Mouse (Mus musculus) neural tube, embryonic 13.5 days (tissue): ENCODE results near the gene Snx33. TPM values are rescaled to one million over a fixed set of nuclear protein-coding genes. Genes with fewer than 3 reads are reported as not detected.
A peak's percentile ranks its signal among the peaks of the same experiment; 100 is the strongest.
"Not testable (repeated sequence)": the region's sequence is repeated elsewhere in the genome, so short reads cannot be mapped to it uniquely, and the experiment has no call there.

Experiments
- ATAC-seq: fragments of 200-750 bp; cut with Nextera tagmentation; 2 replicates; pipeline ENCODE4 v1.8.0; 2017; ENCODE audit warnings: low read depth, mild to moderate bottlenecking, moderate TSS enrichment, moderate library complexity
- H3K27ac ChIP-seq: fragments of 300-500 bp; sonication (generic); replicated peaks from 2 replicates; pipeline ENCODE4 v1.5.1; 2015; ENCODE audit warnings: moderate library complexity, mild to moderate bottlenecking, inconsistent platforms
- H3K27me3 ChIP-seq: fragments of 300-500 bp; sonication (generic); 2 replicates; pipeline ENCODE4 v1.6.1; 2015; ENCODE audit warnings: mild to moderate bottlenecking, inconsistent platforms
- H3K36me3 ChIP-seq: fragments of 300-500 bp; sonication (generic); 2 replicates; pipeline ENCODE4 v1.6.1; 2015; ENCODE audit warnings: mild to moderate bottlenecking, inconsistent platforms
- H3K4me1 ChIP-seq: fragments of 300-500 bp; sonication (generic); replicated peaks from 2 replicates; pipeline ENCODE4 v1.6.1; 2015; ENCODE audit warnings: inconsistent platforms
- H3K4me2 ChIP-seq: fragments of 300-500 bp; sonication (generic); 2 replicates; pipeline ENCODE4 v1.6.1; 2015; ENCODE audit warnings: inconsistent platforms, mild to moderate bottlenecking, moderate library complexity
- H3K4me3 ChIP-seq: fragments of 300-500 bp; sonication (generic); 2 replicates; pipeline ENCODE4 v1.5.1; 2015; ENCODE audit warnings: mild to moderate bottlenecking, inconsistent platforms
- H3K9ac ChIP-seq: fragments of 300-500 bp; sonication (generic); 2 replicates; pipeline ENCODE4 v1.6.1; 2015; ENCODE audit warnings: moderate library complexity, mild to moderate bottlenecking, inconsistent platforms
- H3K9me3 ChIP-seq: fragments of 300-500 bp; sonication (generic); 2 replicates; pipeline ENCODE4 v1.6.1; 2016; ENCODE audit warnings: inconsistent platforms
- WGBS: fragments of 180-500 bp; shearing (Covaris S2); methylation state at CpG from one replicate; pipeline ENCODE4 v1.1.7; 2015; 5-methylcytosine and 5-hydroxymethylcytosine counted together
- polyA plus RNA-seq: library from polyadenylated mRNA; unstranded; fragments of >200 nt; fragmentation: Nextera tagmentation; extraction: Ambion mirVana; gene quantifications from 2 replicates; pipeline ENCODE4 v1.2.1, GENCODE M21; 2015

Gene Snx33
- polyA plus RNA-seq, 1 experiment from 2014 or later, result 2.9 TPM

DNA sequence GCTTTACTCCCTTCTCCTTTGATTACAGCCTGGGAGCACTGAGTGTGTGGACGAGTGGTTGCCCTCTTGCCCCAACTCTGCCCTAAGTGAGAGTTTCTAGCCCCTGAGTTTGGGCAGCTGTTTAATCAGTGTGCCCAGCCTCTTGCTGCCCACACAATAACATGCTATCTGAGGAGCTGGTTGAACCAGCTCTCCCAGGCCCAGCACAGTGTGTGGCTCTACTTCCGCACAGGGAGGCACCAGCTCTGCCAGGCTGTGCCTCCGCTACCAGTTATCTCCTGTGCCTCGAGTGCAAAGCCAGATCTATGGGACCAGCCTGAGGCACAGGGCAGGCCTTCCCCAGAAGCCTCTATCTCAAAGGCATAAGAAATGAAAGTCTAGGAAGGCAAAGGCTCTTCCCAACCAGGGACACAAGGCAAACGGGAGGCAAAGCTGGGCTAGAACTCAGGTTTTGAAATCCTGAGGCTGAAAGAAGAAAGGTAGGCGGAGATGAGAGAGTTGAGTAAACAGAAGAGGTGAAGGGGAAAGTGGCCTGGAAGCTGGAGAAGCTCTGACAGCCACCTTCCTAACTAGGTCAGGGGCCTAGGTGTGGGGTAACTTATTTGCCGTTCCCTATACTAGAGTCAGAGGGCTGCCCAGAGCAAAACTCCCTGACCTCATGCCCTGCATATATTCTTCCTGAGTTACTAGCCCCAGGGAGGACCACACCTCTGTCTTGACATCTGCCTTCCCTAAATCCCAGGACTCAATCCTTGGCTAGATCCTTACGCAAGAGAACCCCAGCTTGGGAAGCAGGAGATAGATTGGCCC, 4.1 kb downstream of the Snx33 start:
- Histone ChIP-seq H3K27ac (no peak overlapping the region), H3K27me3 (peaks cover 6% of the 10 kb centered on the region; the same call in 1 of the 2 replicates), H3K9me3 (no peaks in the 10 kb centered on the region; the same call in 1 of the 2 replicates), H3K4me1 (peaks cover 55% of the 10 kb centered on the region), H3K36me3 (peaks cover 10% of the 10 kb centered on the region; the same call in 1 of the 2 replicates), H3K4me3 (peak overlapping the region; percentile 13), H3K9ac (peak overlapping the region; percentile 49), H3K4me2 (peak overlapping the region; percentile 85)
- no peak for ATAC-seq
- WGBS, result 74% methylated on average over 8 of the region's 8 CpGs

DNA sequence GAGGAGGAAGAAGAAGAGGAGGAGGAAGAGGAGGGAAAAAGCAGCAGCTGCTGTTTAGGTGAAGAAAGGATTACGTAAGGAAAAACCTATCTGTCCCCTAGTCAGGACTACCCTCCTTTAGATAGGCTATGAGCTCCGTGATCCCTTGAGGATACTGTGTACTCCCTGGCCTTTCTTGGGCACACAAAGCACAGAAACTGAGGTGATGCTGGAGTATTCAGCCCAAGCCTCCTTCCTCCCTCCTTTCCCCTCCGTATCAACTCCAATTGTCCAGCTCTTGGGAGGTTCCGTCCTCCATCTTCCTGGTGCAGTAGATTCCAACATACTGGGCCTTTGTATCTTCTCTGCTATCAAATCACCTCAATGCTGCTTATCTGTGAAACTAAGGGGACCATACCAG, 5.4 kb downstream of the Snx33 start:
- ATAC-seq, result no peak
- Histone ChIP-seq H3K4me3 (no peak overlapping the region), H3K4me2 (peak overlapping the region; percentile 85; the same call in 1 of the 2 replicates), H3K36me3 (peaks cover 18% of the 10 kb centered on the region; the same call in 1 of the 2 replicates), H3K9ac (no peak overlapping the region), H3K9me3 (no peaks in the 10 kb centered on the region; the same call in 1 of the 2 replicates), H3K4me1 (peaks cover 46% of the 10 kb centered on the region), H3K27ac (no peak overlapping the region), H3K27me3 (no peaks in the 10 kb centered on the region)
- 96% methylated on average over 4 of the region's 4 CpGs for WGBS

DNA sequence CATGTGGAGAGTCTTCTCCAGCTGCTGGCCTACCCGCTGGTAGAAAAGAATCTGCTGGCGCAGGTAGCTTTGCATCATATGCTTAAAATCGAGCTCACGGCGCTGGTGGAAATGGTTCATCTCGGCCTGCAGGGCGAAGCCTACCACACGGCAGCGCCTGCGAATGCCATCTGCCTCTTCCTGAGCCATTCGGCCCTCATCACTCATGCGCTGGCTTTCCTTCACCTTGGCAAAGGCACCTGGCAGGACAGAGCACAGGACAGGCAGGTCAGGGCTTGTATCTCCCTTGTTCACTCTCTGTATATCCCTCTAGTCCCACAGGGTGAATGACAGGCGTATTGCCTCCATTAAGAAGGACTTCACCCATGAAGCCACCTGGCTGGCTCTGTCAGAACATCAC, 9.7 kb downstream of the Snx33 start:
- H3K27ac ChIP-seq, result no peak overlapping the region
- peaks cover 5% of the 10 kb centered on the region for H3K4me1 ChIP-seq
- no peak for ATAC-seq
- H3K9ac ChIP-seq, result no peak overlapping the region
- H3K9me3 ChIP-seq, result no peaks in the 10 kb centered on the region; the same call in 1 of the 2 replicates
- WGBS, result 97% methylated on average over 13 of the region's 13 CpGs
- no peak overlapping the region for H3K4me3 ChIP-seq
- peaks cover 21% of the 10 kb centered on the region; the same call in 1 of the 2 replicates for H3K36me3 ChIP-seq
- no peaks in the 10 kb centered on the region for H3K27me3 ChIP-seq
- H3K4me2 ChIP-seq, result no peak overlapping the region

DNA sequence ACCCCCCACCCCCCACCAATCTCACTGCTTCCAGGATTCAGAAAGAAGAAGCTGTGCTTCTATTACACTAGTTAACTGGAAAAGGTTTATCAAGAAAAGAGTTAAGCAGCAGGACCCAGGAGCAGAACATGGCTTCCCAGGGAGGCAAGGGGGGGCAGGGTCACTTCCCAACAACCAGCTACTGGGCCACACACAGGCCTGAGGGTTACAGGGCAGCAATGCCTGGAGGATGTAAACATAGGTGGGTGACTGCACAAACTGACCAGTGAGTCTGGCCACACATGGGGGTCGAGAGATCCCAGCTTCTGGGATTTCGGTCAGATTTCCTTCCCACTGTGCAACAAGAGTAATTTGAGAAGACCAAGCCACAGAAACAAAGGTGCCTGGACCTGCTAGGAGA, 11.0 kb downstream of the Snx33 start:
- Histone ChIP-seq H3K4me3 (no peak overlapping the region), H3K4me2 (no peak overlapping the region), H3K9ac (no peak overlapping the region), H3K27ac (no peak overlapping the region), H3K4me1 (no peaks in the 10 kb centered on the region), H3K36me3 (peaks cover 19% of the 10 kb centered on the region; the same call in 1 of the 2 replicates), H3K27me3 (no peaks in the 10 kb centered on the region), H3K9me3 (no peaks in the 10 kb centered on the region; the same call in 1 of the 2 replicates)
- ATAC-seq, result no peak
- WGBS, result 81% methylated on average over 2 of the region's 2 CpGs

DNA sequence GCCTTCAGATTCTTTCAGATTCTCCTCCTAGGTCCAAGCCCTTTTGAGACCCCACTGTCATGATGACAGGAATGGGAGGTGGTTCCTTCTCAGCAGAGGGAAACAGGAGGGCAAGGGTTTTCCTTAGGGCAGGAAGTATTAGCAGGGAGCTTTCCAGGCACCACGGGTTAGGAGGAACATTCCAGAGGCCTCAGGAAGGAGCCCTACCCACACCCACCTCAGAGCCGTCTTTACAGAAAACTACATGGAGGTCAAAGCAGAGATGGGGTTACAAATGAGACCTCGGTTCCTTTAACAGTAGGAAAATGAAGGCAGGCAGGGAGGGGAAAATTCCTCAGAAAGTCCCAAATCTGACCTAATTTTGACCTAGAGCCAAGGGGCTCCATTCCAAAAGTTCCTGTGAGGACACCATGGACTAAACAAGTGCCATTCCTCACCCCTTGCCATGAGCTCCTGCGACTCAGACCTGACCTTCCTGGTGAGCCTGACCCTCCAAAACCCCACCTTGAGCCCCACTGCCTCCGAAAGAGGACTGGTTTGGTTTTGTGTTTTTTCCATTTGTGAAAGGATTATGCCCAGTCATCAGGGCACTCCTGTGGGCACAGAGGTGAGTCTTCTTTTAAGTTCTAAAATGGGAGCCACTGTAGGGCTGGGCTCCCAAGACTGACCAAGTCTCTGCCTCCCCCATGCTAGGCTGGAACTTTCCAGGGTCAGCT, 12.3 kb downstream of the Snx33 start:
- H3K4me1 ChIP-seq, result no peaks in the 10 kb centered on the region
- no peaks in the 10 kb centered on the region for H3K9me3 ChIP-seq
- H3K4me3 ChIP-seq, result no peak overlapping the region
- no peak overlapping the region for H3K9ac ChIP-seq
- no peaks in the 10 kb centered on the region for H3K27me3 ChIP-seq
- no peak for ATAC-seq
- H3K4me2 ChIP-seq, result no peak overlapping the region
- 0 out of 2 replicates have a peak, but pooled peaks cover 11% of the 10 kb centered on the region for H3K36me3 ChIP-seq
- no peak overlapping the region for H3K27ac ChIP-seq
- 83% methylated on average over 5 of the region's 5 CpGs for whole genome bisulfite sequencing

DNA sequence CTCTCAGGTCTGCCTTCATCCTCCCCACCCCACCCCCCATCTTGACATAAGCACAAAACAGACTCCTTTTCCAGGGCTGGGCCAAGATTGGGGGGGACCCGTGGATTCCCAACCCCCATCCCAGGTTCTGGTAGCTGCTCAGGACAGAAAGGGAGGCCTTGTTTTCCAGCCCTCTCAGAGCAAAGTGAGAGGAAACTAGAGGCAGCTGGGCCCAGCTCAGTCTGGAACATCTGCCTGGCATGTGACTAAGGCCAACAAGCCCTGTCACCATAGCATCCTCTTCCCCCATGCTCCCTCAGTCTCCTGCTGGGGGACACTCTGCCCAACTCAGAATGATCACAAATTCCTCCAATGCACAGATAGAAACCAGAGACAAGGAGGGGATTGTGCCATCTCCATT, 13.1 kb downstream of the Snx33 start:
- no peak for ATAC-seq
- no peak overlapping the region for H3K27ac ChIP-seq
- H3K4me3 ChIP-seq, result no peak overlapping the region
- no peaks in the 10 kb centered on the region for H3K4me1 ChIP-seq
- 0 out of 2 replicates have a peak, but pooled peaks cover 11% of the 10 kb centered on the region for H3K36me3 ChIP-seq
- no peak overlapping the region for H3K4me2 ChIP-seq
- no peaks in the 10 kb centered on the region for H3K9me3 ChIP-seq
- 100% methylated on average over 1 of the region's 1 CpGs for WGBS
- no peak overlapping the region for H3K9ac ChIP-seq
- H3K27me3 ChIP-seq, result no peaks in the 10 kb centered on the region

DNA sequence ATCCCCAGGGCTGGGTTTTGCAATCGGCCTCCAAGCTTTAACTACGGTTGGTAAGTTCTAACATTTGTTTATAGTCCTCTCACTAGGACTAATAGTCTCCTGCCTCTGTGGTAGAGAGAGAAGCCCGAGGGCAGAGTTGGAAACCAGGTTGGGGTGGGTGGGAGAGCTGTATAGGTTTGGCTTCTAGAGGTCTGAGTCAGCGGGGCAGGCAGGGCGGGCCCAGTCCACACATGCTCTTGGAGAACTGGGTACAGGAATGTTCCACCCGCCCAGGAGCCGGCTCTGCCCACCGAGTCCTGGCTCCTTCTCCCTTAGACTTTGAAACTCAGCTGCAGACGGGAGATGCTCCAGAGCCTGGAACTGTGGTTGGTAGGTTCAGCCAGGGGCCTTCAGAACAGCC, 14.2 kb downstream of the Snx33 start:
- Histone ChIP-seq H3K4me3 (no peak overlapping the region), H3K9ac (no peak overlapping the region), H3K36me3 (0 out of 2 replicates have a peak, but pooled peaks cover 11% of the 10 kb centered on the region), H3K4me1 (no peaks in the 10 kb centered on the region), H3K27ac (no peak overlapping the region), H3K9me3 (no peaks in the 10 kb centered on the region), H3K4me2 (no peak overlapping the region), H3K27me3 (peaks cover 4% of the 10 kb centered on the region; the same call in 1 of the 2 replicates)
- WGBS, result 90% methylated on average over 9 of the region's 9 CpGs
- no peak for ATAC-seq

DNA sequence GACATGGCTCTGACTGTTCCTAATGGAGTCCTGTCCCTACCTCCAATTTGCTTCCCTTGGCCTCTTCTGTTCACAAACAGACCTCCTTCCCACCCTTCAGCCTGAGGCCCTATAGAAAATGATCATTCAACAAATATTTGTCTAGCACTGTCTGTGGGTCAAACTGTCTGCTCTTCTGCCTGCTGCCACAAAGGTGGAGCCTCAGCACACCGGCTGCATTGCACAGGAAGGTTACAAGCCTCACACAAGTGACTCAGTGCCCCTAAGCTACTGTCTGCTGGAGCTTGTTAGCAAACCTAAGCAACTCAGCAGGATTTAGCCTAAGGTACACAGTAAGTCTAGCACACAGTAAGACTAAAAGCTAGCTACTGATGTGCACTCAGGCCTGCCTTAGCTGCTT, 17.2 kb downstream of the Snx33 start:
- 82% methylated on average over 1 of the region's 1 CpGs for WGBS
- H3K9ac ChIP-seq, result no peak overlapping the region
- no peaks in the 10 kb centered on the region for H3K9me3 ChIP-seq
- ATAC-seq, result no peak
- no peak overlapping the region for H3K4me3 ChIP-seq
- H3K36me3 ChIP-seq, result no peaks in the 10 kb centered on the region
- no peaks in the 10 kb centered on the region for H3K4me1 ChIP-seq
- peaks cover 4% of the 10 kb centered on the region; the same call in 1 of the 2 replicates for H3K27me3 ChIP-seq
- no peak overlapping the region for H3K4me2 ChIP-seq
- H3K27ac ChIP-seq, result no peak overlapping the region

DNA sequence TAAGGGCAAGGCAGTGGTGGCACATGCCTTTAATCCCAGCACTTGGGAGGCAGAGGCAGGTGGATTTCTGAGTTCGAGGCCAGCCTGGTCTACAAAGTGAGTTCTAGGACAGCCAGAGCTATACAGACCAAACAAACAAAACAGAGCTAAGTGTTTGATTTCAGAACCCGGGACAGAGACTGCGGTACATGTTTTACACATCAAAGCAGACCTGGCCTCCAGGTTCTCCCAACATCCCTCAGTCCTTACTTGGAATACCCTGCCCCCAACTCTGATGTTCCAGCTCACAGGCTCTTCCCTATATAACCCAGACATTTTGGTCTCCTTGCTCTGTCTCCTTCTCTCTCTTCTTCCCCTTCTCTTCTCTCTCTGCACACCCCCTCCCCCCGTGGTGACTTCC, 18.2 kb downstream of the Snx33 start:
- H3K4me3 ChIP-seq, H3K4me1 ChIP-seq, H3K9ac ChIP-seq, H3K36me3 ChIP-seq, ATAC-seq, H3K27me3 ChIP-seq, H3K9me3 ChIP-seq, H3K4me2 ChIP-seq, H3K27ac ChIP-seq: not testable (repeated sequence)
- WGBS, result 58% methylated on average over 4 of the region's 4 CpGs

DNA sequence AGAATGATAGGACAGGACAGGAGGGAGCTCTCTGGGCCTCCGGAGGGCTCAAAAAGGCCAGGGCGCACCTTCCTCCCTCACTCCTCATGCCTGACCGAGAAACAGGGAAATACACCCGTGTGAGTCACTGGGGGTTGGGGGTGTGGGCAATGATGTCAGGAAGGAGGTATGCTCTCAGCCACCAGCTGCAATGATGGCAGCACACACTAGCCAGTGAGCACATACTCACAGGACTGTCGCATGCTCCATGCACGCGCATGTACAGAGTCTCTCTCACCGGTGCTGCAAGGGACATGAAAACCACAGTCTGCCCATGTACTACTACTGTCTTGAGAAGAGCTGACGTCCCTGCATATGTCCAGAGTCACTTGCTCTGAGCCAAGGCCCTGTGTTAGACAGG, 20.6 kb downstream of the Snx33 start:
- no peak overlapping the region for H3K27ac ChIP-seq
- no peaks in the 10 kb centered on the region for H3K4me1 ChIP-seq
- no peak for ATAC-seq
- no peaks in the 10 kb centered on the region for H3K36me3 ChIP-seq
- H3K9me3 ChIP-seq, result no peaks in the 10 kb centered on the region
- H3K9ac ChIP-seq, result no peak overlapping the region
- no peak overlapping the region for H3K4me3 ChIP-seq
- 84% methylated on average over 9 of the region's 9 CpGs for WGBS
- H3K27me3 ChIP-seq, result peaks cover 4% of the 10 kb centered on the region; the same call in 1 of the 2 replicates
- H3K4me2 ChIP-seq, result no peak overlapping the region

DNA sequence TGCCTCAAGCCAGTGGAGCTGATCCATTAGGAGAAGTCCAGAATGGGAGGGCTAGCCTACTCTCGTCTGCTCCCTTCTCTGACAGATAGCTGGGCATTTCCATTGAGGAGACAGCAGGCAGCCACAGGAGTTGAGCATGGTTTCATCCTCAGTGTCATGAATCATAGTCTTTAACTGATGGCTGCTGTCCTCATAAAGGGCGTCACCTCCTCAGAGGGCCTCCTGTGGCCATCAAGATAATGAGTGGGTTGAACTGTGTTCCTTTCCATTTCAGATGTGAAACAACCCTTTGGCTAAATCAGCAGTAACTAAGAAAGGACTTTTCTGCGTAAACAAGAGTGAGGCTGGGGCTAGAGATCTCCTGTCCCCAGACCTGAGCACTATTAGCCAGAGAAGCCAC, 24.5 kb downstream of the Snx33 start:
- 0 out of 2 replicates have a peak, but pooled peaks cover 4% of the 10 kb centered on the region for H3K4me1 ChIP-seq
- no peak overlapping the region for H3K4me2 ChIP-seq
- no peak overlapping the region for H3K4me3 ChIP-seq
- no peaks in the 10 kb centered on the region for H3K27me3 ChIP-seq
- H3K9ac ChIP-seq, result no peak overlapping the region
- ATAC-seq, result no peak
- H3K9me3 ChIP-seq, result no peaks in the 10 kb centered on the region
- H3K36me3 ChIP-seq, result no peaks in the 10 kb centered on the region
- 84% methylated on average over 3 of the region's 3 CpGs for WGBS
- no peak overlapping the region for H3K27ac ChIP-seq

DNA sequence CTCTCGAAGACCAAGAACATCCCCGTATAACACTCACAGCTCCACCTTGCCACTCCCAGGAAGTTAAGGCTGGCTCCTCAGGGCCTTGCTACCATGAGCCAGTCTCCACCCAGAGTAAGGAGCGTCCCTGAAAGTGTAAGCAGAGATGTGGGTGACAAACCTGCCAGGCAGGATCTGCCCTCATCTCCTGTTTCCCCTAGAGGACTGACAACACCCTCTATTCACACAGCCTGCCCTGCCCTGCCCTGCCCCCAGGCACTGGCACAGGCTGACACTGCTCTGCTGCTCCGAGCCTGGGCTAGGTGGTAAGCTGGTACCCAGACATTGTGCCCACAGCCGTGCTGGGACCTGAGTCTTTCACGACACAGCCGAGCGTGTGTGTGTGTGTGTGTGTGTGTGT, 27.0 kb downstream of the Snx33 start:
- Histone ChIP-seq H3K4me2 (no peak overlapping the region), H3K27me3 (no peaks in the 10 kb centered on the region), H3K4me1 (0 out of 2 replicates have a peak, but pooled peaks cover 4% of the 10 kb centered on the region), H3K27ac (no peak overlapping the region), H3K36me3 (no peaks in the 10 kb centered on the region), H3K9me3 (no peaks in the 10 kb centered on the region), H3K9ac (no peak overlapping the region), H3K4me3 (no peak overlapping the region)
- no peak for ATAC-seq
- 76% methylated on average over 8 of the region's 8 CpGs for WGBS
